Mouse (Mus musculus) right cerebral cortex, adult 2 months (tissue): ENCODE data around the gene Tent4b.

Experiments used
- DNase-seq, 2 experiments: peaks; one replicate each; pipeline ENCODE4 v3.0.0; 2021 to 2022; ENCODE audit warnings: low spot score in 2 of 2

The Tent4b gene

GRCm38 (mm10) chr8:88301589-88302437 lies 102.8 kb downstream of the Tent4b start:
- no peak for DNase-seq

GRCm38 (mm10) chr8:88305814-88306213 lies 106.8 kb downstream of the Tent4b start:
- DNase-seq, result no peak

- DNase-seq, result no peak
Measured at GRCm38 (mm10) chr8:88306511-88306910, 107.5 kb downstream of the Tent4b start.

- no peak for DNase-seq
Measured at GRCm38 (mm10) chr8:88307736-88308135, 108.7 kb downstream of the Tent4b start.
